ENCODE assay signal across 8 mouse cellular contexts in the genomic region with DNA sequence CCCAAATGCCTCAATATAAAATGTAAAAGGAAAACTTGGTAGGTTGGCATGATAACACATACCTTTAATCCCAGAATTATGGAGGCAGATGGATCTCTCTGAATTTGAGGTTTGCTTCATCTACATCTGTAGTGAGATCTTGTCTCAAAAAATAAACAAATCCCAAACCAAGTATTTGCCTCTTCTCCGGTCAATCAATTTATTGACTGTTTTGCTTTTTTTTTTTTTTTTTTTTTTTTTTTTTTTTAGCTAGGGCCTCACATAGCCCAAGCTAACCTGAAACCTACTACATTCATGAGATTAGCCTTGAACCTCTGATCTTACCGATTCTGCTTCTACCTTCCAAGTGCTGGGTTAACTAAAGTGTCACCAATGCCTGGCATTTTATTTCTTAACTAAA. TPM values are rescaled to one million over a fixed set of nuclear protein-coding genes. Genes with fewer than 3 reads are reported as not detected.
DNase-seq lines count a peak whose midpoint lies in the region; ATAC-seq and TF ChIP-seq lines count a peak whose summit lies in the region.

No protein-coding gene starts in this region.

- H3K4me1 ChIP-seq in heart, embryonic 10.5 days, result peaks cover 5% of the 10 kb centered on the region
- peaks cover 7% of the 10 kb centered on the region for H3K4me1 ChIP-seq in heart, adult 2 months (ENCODE audit: control insufficient read depth, insufficient read depth, low read length)
- peaks cover 0 to 5% of the 10 kb centered on the region in 2 experiments; a peak in 1 of 4 replicates for H3K4me1 ChIP-seq in MEL (ENCODE audit: control insufficient read depth in 1 of 2, insufficient read depth in 2 of 2, low read length in 2 of 2)
- H3K4me1 ChIP-seq in hindbrain, embryonic 13.5 days (replicated peaks), result peaks cover 10% of the 10 kb centered on the region
- H3K4me1 ChIP-seq in liver, postnatal 0 days (ENCODE audit: insufficient read depth), result peaks cover 9% of the 10 kb centered on the region

- no peak overlapping the region for H3K9ac ChIP-seq in heart, adult 2 months (ENCODE audit: low read depth, low read length)
- H3K9ac ChIP-seq in MEL (ENCODE audit: control insufficient read depth, low read depth, low read length, poor library complexity, severe bottlenecking), result no peak overlapping the region; the same call in 1 of the 2 replicates
- peak overlapping the region; percentile 72; the same call in 1 of the 2 replicates for H3K9ac ChIP-seq in hindbrain, embryonic 13.5 days
- no peak overlapping the region; the same call in 1 of the 2 replicates for H3K9ac ChIP-seq in liver, postnatal 0 days (replicated peaks)

- peaks cover 8% of the 10 kb centered on the region; the same call in 1 of the 2 replicates for H3K36me3 ChIP-seq in heart, embryonic 10.5 days
- H3K36me3 ChIP-seq in heart, adult 2 months (ENCODE audit: control insufficient read depth, insufficient read depth, low read length), result 0 out of 2 replicates have a peak, but pooled peaks cover 3% of the 10 kb centered on the region
- peaks cover 0 to 3% of the 10 kb centered on the region in 2 experiments; a peak in 2 of 4 replicates for H3K36me3 ChIP-seq in MEL (ENCODE audit: control insufficient read depth in 1 of 2, insufficient read depth in 2 of 2, low read length in 2 of 2)
- peaks cover 11% of the 10 kb centered on the region for H3K36me3 ChIP-seq in hindbrain, embryonic 13.5 days
- H3K36me3 ChIP-seq in liver, postnatal 0 days (replicated peaks; ENCODE audit: insufficient read depth, low read length), result no peaks in the 10 kb centered on the region

- H3K79me2 ChIP-seq in heart, adult 2 months (replicated peaks; ENCODE audit: control insufficient read depth, insufficient read depth, low read length), result no peaks in the 10 kb centered on the region
- no peaks in the 10 kb centered on the region for H3K79me2 ChIP-seq in MEL (ENCODE audit: control insufficient read depth, insufficient read depth, low read length, poor library complexity)

- TF ChIP-seq CTCF in heart, adult 2 months (IDR thresholded peaks at IDR 0.05), result no peak
- no peak for TF ChIP-seq CTCF in MEL (IDR thresholded peaks at IDR 0.05 in 2 of 3, conservative IDR thresholded peaks at IDR 0.05 in 1 of 3; ENCODE audit: control insufficient read depth in 1 of 3, insufficient read depth in 1 of 3, low read depth in 2 of 3, low read length in 3 of 3, poor library complexity in 1 of 3, severe bottlenecking in 1 of 3)
- TF ChIP-seq CTCF in liver, postnatal 0 days (IDR thresholded peaks at IDR 0.05; ENCODE audit: low read depth), result no peak

- no peak for DNase-seq in heart, embryonic 10.5 days (ENCODE audit: low spot score)
- no peak for DNase-seq in heart, adult 2 months
- DNase-seq in MEL (ENCODE audit: low read depth, low spot score), result no peak
- DNase-seq in liver, postnatal 0 days, result no peak
- DNase-seq in urinary bladder, adult 18-20 months (ENCODE audit: low spot score in 2 of 2), result no peak
- no peak for DNase-seq in T-cell, adult 2 months (ENCODE audit: low spot score)
- DNase-seq in urinary bladder, postnatal 4 days (ENCODE audit: low spot score in 2 of 2), result no peak

- H3K4me2 ChIP-seq in hindbrain, embryonic 13.5 days, result peak overlapping the region; percentile 69
- peak overlapping the region; percentile 79; the same call in 1 of the 2 replicates for H3K4me2 ChIP-seq in liver, postnatal 0 days (ENCODE audit: low read depth, low read length)

- peak overlapping the region; percentile 86; the same call in 1 of the 2 replicates for H3K27ac ChIP-seq in heart, embryonic 10.5 days
- H3K27ac ChIP-seq in heart, adult 2 months, result no peak overlapping the region
- H3K27ac ChIP-seq in MEL (ENCODE audit: control insufficient read depth, low read depth, low read length), result no peak overlapping the region
- H3K27ac ChIP-seq in hindbrain, embryonic 13.5 days, result peak overlapping the region; percentile 93
- peak overlapping the region; percentile 75; the same call in 1 of the 2 replicates for H3K27ac ChIP-seq in liver, postnatal 0 days (ENCODE audit: low read depth)

- TF ChIP-seq POLR2A in heart, adult 2 months (IDR thresholded peaks at IDR 0.05; ENCODE audit: insufficient read depth, low read depth, low read length), result no peak
- TF ChIP-seq POLR2A in MEL (IDR thresholded peaks at IDR 0.05; ENCODE audit: control insufficient read depth in 1 of 2, insufficient read depth in 1 of 2, low read depth in 1 of 2, low read length in 2 of 2, poor library complexity in 1 of 2), result no peak

- no peaks in the 10 kb centered on the region for H3K9me3 ChIP-seq in heart, embryonic 10.5 days
- H3K9me3 ChIP-seq in MEL (replicated peaks; ENCODE audit: insufficient read depth, low read length), result no peaks in the 10 kb centered on the region
- H3K9me3 ChIP-seq in hindbrain, embryonic 13.5 days, result no peaks in the 10 kb centered on the region
- H3K9me3 ChIP-seq in liver, postnatal 0 days (ENCODE audit: low read length), result no peaks in the 10 kb centered on the region

- H3K4me3 ChIP-seq in heart, embryonic 10.5 days, result peak overlapping the region; percentile 72; the same call in 1 of the 2 replicates
- no peak overlapping the region for H3K4me3 ChIP-seq in heart, adult 2 months
- peak overlapping the region in 1 of 2 experiments; percentile 81; a peak in 2 of 4 replicates for H3K4me3 ChIP-seq in MEL (ENCODE audit: control insufficient read depth in 1 of 2, insufficient read depth in 1 of 2, low read depth in 2 of 2, low read length in 2 of 2)
- peak overlapping the region; percentile 59 for H3K4me3 ChIP-seq in hindbrain, embryonic 13.5 days
- H3K4me3 ChIP-seq in liver, postnatal 0 days (ENCODE audit: low read depth, low read length), result peak overlapping the region; percentile 60; the same call in 1 of the 2 replicates

- TF ChIP-seq RAD21 in MEL (IDR thresholded peaks at IDR 0.05; ENCODE audit: low read depth, low read length), result no peak

- intact Hi-C loops in heart, adult 2 months (cut with DNase I), result no loop called here

- H3K27me3 ChIP-seq in heart, embryonic 10.5 days (ENCODE audit: insufficient read depth, poor library complexity, severe bottlenecking), result no peaks in the 10 kb centered on the region
- H3K27me3 ChIP-seq in heart, adult 2 months (ENCODE audit: control insufficient read depth, insufficient read depth, low read length), result no peaks in the 10 kb centered on the region
- H3K27me3 ChIP-seq in MEL (ENCODE audit: control insufficient read depth in 1 of 2, insufficient read depth in 2 of 2, low read length in 2 of 2), result no peaks in the 10 kb centered on the region
- no peaks in the 10 kb centered on the region for H3K27me3 ChIP-seq in hindbrain, embryonic 13.5 days
- H3K27me3 ChIP-seq in liver, postnatal 0 days (ENCODE audit: insufficient read depth, low read length), result no peaks in the 10 kb centered on the region

- ATAC-seq in hindbrain, embryonic 13.5 days (ENCODE audit: low FRiP score), result no peak
- ATAC-seq in liver, postnatal 0 days, result no peak

- WGBS in heart, embryonic 10.5 days, result 53% methylated on average over 2 of the region's 2 CpGs
- WGBS in heart, adult 2 months, result 61% methylated on average over 2 of the region's 2 CpGs
- WGBS in hindbrain, embryonic 13.5 days, result 73% methylated on average over 2 of the region's 2 CpGs
- WGBS in liver, postnatal 0 days (ENCODE audit: insufficient replicate concordance), result 50% methylated on average over 2 of the region's 2 CpGs

- no peak for TF ChIP-seq EP300 in heart, adult 2 months (IDR thresholded peaks at IDR 0.05; ENCODE audit: insufficient read depth, low read depth, low read length)
- TF ChIP-seq EP300 in MEL (IDR thresholded peaks at IDR 0.05; ENCODE audit: low read depth in 1 of 2, low read length in 2 of 2), result no peak
- TF ChIP-seq EP300 in liver, postnatal 0 days (IDR thresholded peaks at IDR 0.05; ENCODE audit: low read depth), result no peak

RNA-seq across cellular contexts. Expression of gene Nicn1, which starts 0.9 kb away (rescaled TPM):
- 21.4 and 24.2 TPM in 2 replicates for polyA plus RNA-seq in heart, embryonic 10.5 days (2016; fragmentation: Nextera tagmentation; extraction: Ambion mirVana)
- 10 to 100 TPM; 21.0 to 21.5 TPM for total RNA-seq in heart, adult 2 months (2021)
- 24.1 and 37.1 TPM in 2 replicates for polyA plus RNA-seq in heart, adult 2 months (2012; rRNA removed)
- 1.6 and 2.0 TPM in 2 replicates for total RNA-seq in MEL (2012; rRNA removed)
- 1 to 10 TPM in 1 of 2 experiments, not detected in 1; 4.7 TPM for polyA plus RNA-seq in MEL (2012; ENCODE audit: insufficient read depth in 1 of 2, insufficient read length in 2 of 2, low read depth in 1 of 2, low replicate concordance in 2 of 2, missing spikeins in 1 of 2)
- polyA plus RNA-seq in hindbrain, embryonic 13.5 days (2015; fragmentation: Nextera tagmentation; extraction: Ambion mirVana), result 135 and 143 TPM in 2 replicates
- 7.7 and 9.5 TPM in 2 replicates for polyA plus RNA-seq in liver, postnatal 0 days (2015; fragmentation: Nextera tagmentation; extraction: Ambion mirVana)

RNA-seq across cellular contexts. Expression of gene Amt, which starts 7.3 kb away (rescaled TPM):
- polyA plus RNA-seq in heart, embryonic 10.5 days (2016; fragmentation: Nextera tagmentation; extraction: Ambion mirVana), result 15.3 and 16.1 TPM in 2 replicates
- total RNA-seq in heart, adult 2 months (2021), result 1 to 10 TPM; 4.0 to 4.6 TPM
- 4.8 and 9.2 TPM in 2 replicates for polyA plus RNA-seq in heart, adult 2 months (2012; rRNA removed)
- 0.15 and 0.26 TPM in 2 replicates for total RNA-seq in MEL (2012; rRNA removed)
- under 1 TPM in 1 of 2 experiments, not detected in 1; 0.58 TPM for polyA plus RNA-seq in MEL (2012; ENCODE audit: insufficient read depth in 1 of 2, insufficient read length in 2 of 2, low read depth in 1 of 2, low replicate concordance in 2 of 2, missing spikeins in 1 of 2)
- 32.1 and 33.3 TPM in 2 replicates for polyA plus RNA-seq in hindbrain, embryonic 13.5 days (2015; fragmentation: Nextera tagmentation; extraction: Ambion mirVana)
- 10.9 and 13.5 TPM in 2 replicates for polyA plus RNA-seq in liver, postnatal 0 days (2015; fragmentation: Nextera tagmentation; extraction: Ambion mirVana)

RNA-seq across cellular contexts. Expression of gene Rhoa, which starts 16.6 kb away (rescaled TPM):
- 277 and 285 TPM in 2 replicates for polyA plus RNA-seq in heart, embryonic 10.5 days (2016; fragmentation: Nextera tagmentation; extraction: Ambion mirVana)
- 100 to 1,000 TPM; 216 to 234 TPM for total RNA-seq in heart, adult 2 months (2021)
- polyA plus RNA-seq in heart, adult 2 months (2012; rRNA removed), result 110 and 266 TPM in 2 replicates
- 80.9 and 83.1 TPM in 2 replicates for total RNA-seq in MEL (2012; rRNA removed)
- 100 to 1,000 TPM in 1 of 2 experiments, not detected in 1; 241 TPM for polyA plus RNA-seq in MEL (2012; ENCODE audit: insufficient read depth in 1 of 2, insufficient read length in 2 of 2, low read depth in 1 of 2, low replicate concordance in 2 of 2, missing spikeins in 1 of 2)
- polyA plus RNA-seq in hindbrain, embryonic 13.5 days (2015; fragmentation: Nextera tagmentation; extraction: Ambion mirVana), result 279 and 287 TPM in 2 replicates
- 163 and 165 TPM in 2 replicates for polyA plus RNA-seq in liver, postnatal 0 days (2015; fragmentation: Nextera tagmentation; extraction: Ambion mirVana)

RNA-seq across cellular contexts. Expression of gene Tcta, which starts 16.6 kb away (rescaled TPM):
- 28.2 and 30.3 TPM in 2 replicates for polyA plus RNA-seq in heart, embryonic 10.5 days (2016; fragmentation: Nextera tagmentation; extraction: Ambion mirVana)
- 10 to 100 TPM; 50.5 to 52.8 TPM for total RNA-seq in heart, adult 2 months (2021)
- polyA plus RNA-seq in heart, adult 2 months (2012; rRNA removed), result 64.8 and 82.4 TPM in 2 replicates
- 3.4 and 4.9 TPM in 2 replicates for total RNA-seq in MEL (2012; rRNA removed)
- 1 to 10 TPM in 1 of 2 experiments, not detected in 1; 7.0 TPM for polyA plus RNA-seq in MEL (2012; ENCODE audit: insufficient read depth in 1 of 2, insufficient read length in 2 of 2, low read depth in 1 of 2, low replicate concordance in 2 of 2, missing spikeins in 1 of 2)
- 55.0 and 63.3 TPM in 2 replicates for polyA plus RNA-seq in hindbrain, embryonic 13.5 days (2015; fragmentation: Nextera tagmentation; extraction: Ambion mirVana)
- polyA plus RNA-seq in liver, postnatal 0 days (2015; fragmentation: Nextera tagmentation; extraction: Ambion mirVana), result 14.8 and 16.3 TPM in 2 replicates

RNA-seq across cellular contexts. Expression of gene Dag1, which starts 25.6 kb away (rescaled TPM):
- 128 and 197 TPM in 2 replicates for polyA plus RNA-seq in heart, embryonic 10.5 days (2016; fragmentation: Nextera tagmentation; extraction: Ambion mirVana)
- total RNA-seq in heart, adult 2 months (2021), result 100 to 1,000 TPM; 305 to 347 TPM
- 124 and 157 TPM in 2 replicates for polyA plus RNA-seq in heart, adult 2 months (2012; rRNA removed)
- total RNA-seq in MEL (2012; rRNA removed), result 7.8 and 8.1 TPM in 2 replicates
- polyA plus RNA-seq in MEL (2012; ENCODE audit: insufficient read depth in 1 of 2, insufficient read length in 2 of 2, low read depth in 1 of 2, low replicate concordance in 2 of 2, missing spikeins in 1 of 2), result 10 to 100 TPM in 1 of 2 experiments, not detected in 1; 27.6 TPM
- 55.5 and 60.4 TPM in 2 replicates for polyA plus RNA-seq in hindbrain, embryonic 13.5 days (2015; fragmentation: Nextera tagmentation; extraction: Ambion mirVana)
- 20.0 and 20.8 TPM in 2 replicates for polyA plus RNA-seq in liver, postnatal 0 days (2015; fragmentation: Nextera tagmentation; extraction: Ambion mirVana)

Comparison
In these comparisons a context has a peak if more than half of its experiments do, and no peak if none do; other contexts are left out.
1. H3K27ac ChIP-seq: peak in heart, embryonic 10.5 days (single experiment), hindbrain, embryonic 13.5 days (single experiment) and liver, postnatal 0 days (single experiment); none in heart, adult 2 months (single experiment) and MEL (single experiment).